Mouse (Mus musculus) limb, embryonic 10.5 days (tissue): ENCODE data around the gene Cdk2. TPM values are rescaled to one million over a fixed set of nuclear protein-coding genes. Genes with fewer than 3 reads are reported as not detected.

Source experiments
- DNase-seq: peaks from one replicate; pipeline ENCODE4 v3.0.0-alpha.2; 2017; ENCODE audit warnings: low spot score
- H3K27ac ChIP-seq: fragments of 300-500 bp; sonication (generic); 2 replicates; pipeline ENCODE4 v1.5.1; 2016; ENCODE audit warnings: mild to moderate bottlenecking
- H3K27me3 ChIP-seq: fragments of 300-500 bp; sonication (generic); 2 replicates; pipeline ENCODE4 v1.6.1; 2016; ENCODE audit warnings: low read depth, mild to moderate bottlenecking; ENCODE audit not compliant: poor library complexity, severe bottlenecking
- H3K36me3 ChIP-seq: fragments of 300-500 bp; sonication (generic); 2 replicates; pipeline ENCODE4 v1.6.1; 2016; ENCODE audit warnings: mild to moderate bottlenecking, moderate library complexity
- H3K4me1 ChIP-seq: fragments of 300-500 bp; sonication (generic); 2 replicates; pipeline ENCODE4 v1.6.1; 2016
- H3K4me3 ChIP-seq: fragments of 300-500 bp; sonication (generic); 2 replicates; pipeline ENCODE4 v1.5.1; 2016; ENCODE audit warnings: mild to moderate bottlenecking, moderate library complexity
- H3K9me3 ChIP-seq: fragments of 300-500 bp; sonication (generic); replicated peaks from 2 replicates; pipeline ENCODE4 v1.6.1; 2016; ENCODE audit warnings: mild to moderate bottlenecking
- WGBS: fragments of 180-500 bp; shearing (Covaris S2); methylation state at CpG from one replicate; pipeline ENCODE4 v1.1.7; 2016; 5-methylcytosine and 5-hydroxymethylcytosine counted together
- polyA plus RNA-seq: library from polyadenylated mRNA; unstranded; fragments of >200 nt; fragmentation: Nextera tagmentation; extraction: Ambion mirVana; gene quantifications from 2 replicates; pipeline ENCODE4 v1.2.1, GENCODE M21; 2016

Gene Cdk2
- 136 and 150 TPM in 2 replicates for polyA plus RNA-seq

GRCm38 (mm10) chr10:128704491-128705316 lies at the start of gene Cdk2:
TSS of gene Cdk2 (minus strand) at chr10:128705031.
- Histone ChIP-seq H3K36me3 (peaks cover 38% of the 10 kb centered on the region), H3K9me3 (no peaks in the 10 kb centered on the region), H3K27ac (peak within 1 kb of the TSS; percentile 97), H3K4me1 (peaks cover 27% of the 10 kb centered on the region), H3K27me3 (no peaks in the 10 kb centered on the region), H3K4me3 (peak within 1 kb of the TSS; percentile 95)
- peak; percentile 97 for DNase-seq
- WGBS = under 1% methylated on average over 62 of the region's 62 CpGs

- H3K36me3 ChIP-seq = peaks cover 19% of the 10 kb centered on the region
- peaks cover 26% of the 10 kb centered on the region for H3K27me3 ChIP-seq
- peak overlapping the region; percentile 74 for H3K4me3 ChIP-seq
- DNase-seq = peak; percentile 95
- under 1% methylated on average over 37 of the region's 37 CpGs for WGBS
- H3K4me1 ChIP-seq = peaks cover 41% of the 10 kb centered on the region
- peak overlapping the region; percentile 96 for H3K27ac ChIP-seq
- H3K9me3 ChIP-seq = no peaks in the 10 kb centered on the region
These were observed 43.5 kb upstream of the Cdk2 start for GRCm38 (mm10) chr10:128748252-128748864.

- Histone ChIP-seq H3K4me1 (peaks cover 46% of the 10 kb centered on the region), H3K36me3 (peaks cover 13% of the 10 kb centered on the region), H3K4me3 (peak within 1 kb of the TSS; percentile 74), H3K27ac (peak within 1 kb of the TSS; percentile 96), H3K27me3 (peaks cover 32% of the 10 kb centered on the region), H3K9me3 (no peaks in the 10 kb centered on the region)
- peak; percentile 82 for DNase-seq
- under 1% methylated on average over 36 of the region's 36 CpGs for whole genome bisulfite sequencing
These were observed 42.9 kb upstream of the Cdk2 start, which contains the start of gene Pym1 for GRCm38 (mm10) chr10:128747646-128748251. TSS of gene Pym1 (plus strand) at chr10:128747889.

- 40% methylated on average over 9 of the region's 9 CpGs for WGBS
These were observed 42.3 kb upstream of the Cdk2 start for GRCm38 (mm10) chr10:128746972-128747645.

GRCm38 (mm10) chr10:128745946-128746613 lies 41.2 kb upstream of the Cdk2 start:
- Histone ChIP-seq H3K27ac (no peak overlapping the region), H3K4me3 (no peak overlapping the region), H3K9me3 (no peaks in the 10 kb centered on the region), H3K27me3 (peaks cover 45% of the 10 kb centered on the region), H3K4me1 (peaks cover 46% of the 10 kb centered on the region), H3K36me3 (0 out of 2 replicates have a peak, but pooled peaks cover 1% of the 10 kb centered on the region)
- 92% methylated on average over 10 of the region's 10 CpGs for WGBS
- DNase-seq = no peak

More at GRCm38 (mm10) chr10:128746972-128747645, 42.3 kb upstream of the Cdk2 start:
- Histone ChIP-seq H3K4me1 (peaks cover 46% of the 10 kb centered on the region), H3K4me3 (peak overlapping the region; percentile 74), H3K27me3 (peaks cover 38% of the 10 kb centered on the region), H3K36me3 (peaks cover 6% of the 10 kb centered on the region), H3K9me3 (no peaks in the 10 kb centered on the region), H3K27ac (peak overlapping the region; percentile 96)
- DNase-seq = no peak

GRCm38 (mm10) chr10:128744680-128745601 lies 40.1 kb upstream of the Cdk2 start, which contains the start of gene Dgka:
TSS of gene Dgka (minus strand) at chr10:128744855.
- 26% methylated on average over 18 of the region's 18 CpGs for WGBS
- DNase-seq = peak; percentile 45
- H3K36me3 ChIP-seq = no peaks in the 10 kb centered on the region
- H3K27ac ChIP-seq = peak within 1 kb of the TSS; percentile 80
- H3K9me3 ChIP-seq = no peaks in the 10 kb centered on the region
- H3K27me3 ChIP-seq = peaks cover 45% of the 10 kb centered on the region
- peak within 1 kb of the TSS; percentile 78 for H3K4me3 ChIP-seq
- H3K4me1 ChIP-seq = peaks cover 40% of the 10 kb centered on the region

- H3K36me3 ChIP-seq = no peaks in the 10 kb centered on the region
- 10% methylated on average over 8 of the region's 8 CpGs for WGBS
- H3K9me3 ChIP-seq = no peaks in the 10 kb centered on the region
- peaks cover 45% of the 10 kb centered on the region for H3K27me3 ChIP-seq
- no peak for DNase-seq
- peaks cover 33% of the 10 kb centered on the region for H3K4me1 ChIP-seq
- H3K27ac ChIP-seq = peak overlapping the region; percentile 80
- peak overlapping the region; percentile 78 for H3K4me3 ChIP-seq
These were observed 39.4 kb upstream of the Cdk2 start for GRCm38 (mm10) chr10:128744211-128744610.

- Histone ChIP-seq H3K27me3 (peaks cover 45% of the 10 kb centered on the region), H3K9me3 (no peaks in the 10 kb centered on the region)
- WGBS = under 1% methylated on average over 37 of the region's 37 CpGs
These were observed 39.0 kb upstream of the Cdk2 start for GRCm38 (mm10) chr10:128743791-128744191.

GRCm38 (mm10) chr10:128743235-128743634 lies 38.4 kb upstream of the Cdk2 start:
- Histone ChIP-seq H3K27ac (no peak overlapping the region; the same call in 1 of the 2 replicates), H3K27me3 (peaks cover 45% of the 10 kb centered on the region), H3K4me1 (peaks cover 29% of the 10 kb centered on the region), H3K36me3 (no peaks in the 10 kb centered on the region), H3K9me3 (no peaks in the 10 kb centered on the region), H3K4me3 (peak overlapping the region; percentile 78)
- 6% methylated on average over 7 of the region's 7 CpGs for WGBS
- no peak for DNase-seq

More at GRCm38 (mm10) chr10:128743791-128744191, 39.0 kb upstream of the Cdk2 start:
- H3K4me3 ChIP-seq = peak overlapping the region; percentile 78
- no peaks in the 10 kb centered on the region for H3K36me3 ChIP-seq
- H3K27ac ChIP-seq = peak overlapping the region; percentile 80
- H3K4me1 ChIP-seq = peaks cover 29% of the 10 kb centered on the region
- DNase-seq = peak; percentile 78

GRCm38 (mm10) chr10:128742616-128743015 lies 37.8 kb upstream of the Cdk2 start:
- H3K4me1 ChIP-seq = peaks cover 29% of the 10 kb centered on the region
- no peak for DNase-seq
- no peaks in the 10 kb centered on the region for H3K36me3 ChIP-seq
- peaks cover 45% of the 10 kb centered on the region for H3K27me3 ChIP-seq
- H3K9me3 ChIP-seq = no peaks in the 10 kb centered on the region
- peak overlapping the region; percentile 78; the same call in 1 of the 2 replicates for H3K4me3 ChIP-seq
- 35% methylated on average over 4 of the region's 4 CpGs for WGBS
- no peak overlapping the region for H3K27ac ChIP-seq

GRCm38 (mm10) chr10:128740296-128740695 lies 35.5 kb upstream of the Cdk2 start:
- H3K27me3 ChIP-seq = peaks cover 38% of the 10 kb centered on the region
- H3K36me3 ChIP-seq = no peaks in the 10 kb centered on the region
- H3K4me3 ChIP-seq = no peak overlapping the region
- no peak for DNase-seq
- H3K27ac ChIP-seq = no peak overlapping the region
- H3K9me3 ChIP-seq = no peaks in the 10 kb centered on the region
- H3K4me1 ChIP-seq = peaks cover 31% of the 10 kb centered on the region
- 73% methylated on average over 2 of the region's 2 CpGs for WGBS
